Mouse (Mus musculus) brain, adult 2 months (tissue): Measurements from ENCODE around the gene Gna15.
A peak's percentile ranks its signal among the peaks of the same experiment; 100 is the strongest.

ENCODE experiments used
- DNase-seq: peaks from one replicate; pipeline ENCODE4 v3.0.0; 2011; ENCODE audit warnings: low read depth, low spot score

The Gna15 gene

DNA sequence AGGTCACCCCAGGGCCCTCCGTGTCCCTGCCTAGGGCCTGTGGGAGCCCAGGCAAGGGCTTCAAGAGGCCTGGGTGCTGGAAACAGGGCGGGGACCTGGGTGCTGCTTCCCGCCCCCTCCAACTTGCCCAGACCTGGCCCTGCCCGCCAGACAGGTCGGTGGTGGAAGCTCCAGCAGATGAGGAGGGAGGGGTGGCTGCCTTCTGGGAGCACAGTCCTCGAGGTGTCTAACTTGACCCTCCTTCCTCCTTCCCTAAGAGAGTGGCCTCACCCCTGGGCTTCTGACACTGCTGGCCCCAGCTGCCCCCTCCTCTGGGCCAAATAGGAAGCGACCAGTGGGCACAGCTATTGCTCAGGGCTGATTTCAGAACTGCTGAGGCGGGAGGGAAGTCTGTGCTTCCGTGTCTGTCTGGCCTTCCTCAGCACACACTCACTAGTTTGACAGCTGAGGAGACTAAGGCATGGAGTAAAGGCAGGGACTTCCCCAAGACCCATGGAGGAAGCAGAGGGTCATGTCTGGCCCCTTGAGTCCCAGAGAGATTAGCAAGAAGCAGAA, at the start of gene Gna15:
TSS of gene Gna15 (minus strand) at position 175 of the 555 bp plus-strand sequence.
- DNase-seq, result peak; percentile 62

GRCm38 (mm10) chr10:81572975-81573374, 49.0 kb upstream of the Gna15 start:
- DNase-seq, result no peak

DNA sequence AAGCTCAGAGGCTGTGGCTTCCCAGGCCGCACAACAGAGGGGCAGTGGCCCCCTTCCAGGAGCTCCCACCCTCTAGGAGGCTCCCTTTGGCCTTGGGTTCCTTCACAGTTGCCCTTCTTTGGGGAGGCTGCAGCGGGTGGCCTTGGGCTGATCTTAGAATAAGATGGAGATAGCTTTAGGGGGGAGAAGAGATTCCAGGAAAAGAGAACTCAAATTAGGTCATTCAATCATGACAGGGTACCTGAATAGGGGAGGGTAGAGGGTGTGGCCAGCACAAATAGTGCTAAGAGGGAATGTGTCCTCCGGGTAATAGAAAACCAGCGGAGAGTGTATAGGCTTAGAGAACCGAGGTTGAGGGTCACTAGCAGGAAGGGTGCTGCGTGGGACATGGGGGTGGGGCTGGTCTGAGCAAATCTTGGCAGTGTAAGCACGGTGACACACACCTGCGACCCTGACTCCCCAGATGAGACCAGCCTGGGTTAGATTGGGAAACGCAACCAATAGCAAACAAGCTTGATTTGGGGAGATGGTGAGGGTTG, 48.2 kb upstream of the Gna15 start:
- DNase-seq, result no peak

- peak; percentile 100 for DNase-seq
These were observed 47.5 kb upstream of the Gna15 start for GRCm38 (mm10) chr10:81571501-81571876.

DNA sequence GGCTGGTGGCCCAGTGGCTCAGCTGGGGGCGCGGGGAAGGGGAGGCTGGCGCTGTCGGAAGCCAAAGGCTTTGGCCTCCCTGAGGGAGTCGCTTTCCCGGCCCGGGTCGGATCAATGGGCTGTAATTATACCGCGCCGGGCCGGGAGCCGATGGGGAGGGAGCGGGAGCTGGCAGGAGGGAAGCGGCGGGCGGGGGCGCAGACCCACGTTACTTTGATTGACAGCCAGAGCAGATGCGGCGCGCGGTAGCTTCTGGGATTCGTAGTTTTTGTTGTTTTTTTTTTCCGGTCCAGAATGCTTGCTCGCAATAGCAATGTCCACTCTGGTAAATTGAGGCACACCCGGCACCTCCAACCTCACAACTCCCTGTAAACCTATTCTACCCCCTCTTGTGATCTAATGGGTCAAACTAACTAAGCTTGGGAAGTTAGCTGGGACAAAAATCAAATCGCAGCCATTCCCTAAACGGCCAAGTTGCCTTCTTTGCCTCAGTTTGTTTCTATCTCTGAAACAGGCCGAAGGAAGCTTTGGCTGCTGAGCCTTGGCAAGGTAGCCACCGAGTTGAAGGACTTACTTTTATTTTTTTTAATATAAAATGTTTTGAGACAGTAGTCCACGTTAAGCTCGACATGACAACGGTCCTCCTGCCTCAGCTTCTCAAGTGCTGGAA, 46.9 kb upstream of the Gna15 start:
- peak; percentile 97 for DNase-seq

DNA sequence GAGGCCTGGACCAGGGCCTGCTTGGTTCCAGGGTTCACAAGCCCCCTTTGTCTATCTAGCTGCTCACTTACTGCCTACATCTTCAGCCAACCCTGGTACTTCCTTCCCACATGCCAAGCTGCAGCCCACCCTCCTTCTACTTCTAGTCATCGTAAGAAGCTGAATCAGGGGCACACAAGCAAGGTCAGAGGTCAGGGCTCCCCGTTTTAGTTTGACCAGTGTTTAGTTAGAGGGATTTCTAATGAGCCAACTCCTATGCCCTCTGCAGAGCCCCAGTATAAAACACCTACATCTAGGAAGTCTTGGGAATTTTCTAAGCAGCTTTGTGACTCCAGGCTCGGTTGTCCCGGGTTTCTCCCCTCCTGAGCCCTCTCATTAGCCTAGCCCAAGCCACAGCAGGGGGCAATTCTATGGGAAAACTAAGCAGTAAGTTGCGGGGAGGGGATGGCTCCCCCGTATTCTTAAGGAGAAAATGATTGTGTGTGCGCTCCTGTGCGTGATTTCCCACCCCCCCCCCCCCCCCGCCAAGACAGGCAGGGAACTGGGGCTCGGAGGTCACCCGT, 46.3 kb upstream of the Gna15 start:
- DNase-seq, result peak; percentile 52

- no peak for DNase-seq
These were observed 45.6 kb upstream of the Gna15 start for GRCm38 (mm10) chr10:81569507-81570237.

- no peak for DNase-seq
These were observed 44.6 kb upstream of the Gna15 start for GRCm38 (mm10) chr10:81568381-81569191.

- no peak for DNase-seq
These were observed 41.5 kb upstream of the Gna15 start for GRCm38 (mm10) chr10:81565257-81566228.

- DNase-seq, result peak; percentile 87
These were observed 40.7 kb upstream of the Gna15 start for GRCm38 (mm10) chr10:81564734-81565133.

- DNase-seq, result no peak
These were observed 40.2 kb upstream of the Gna15 start for GRCm38 (mm10) chr10:81564216-81564615.

DNA sequence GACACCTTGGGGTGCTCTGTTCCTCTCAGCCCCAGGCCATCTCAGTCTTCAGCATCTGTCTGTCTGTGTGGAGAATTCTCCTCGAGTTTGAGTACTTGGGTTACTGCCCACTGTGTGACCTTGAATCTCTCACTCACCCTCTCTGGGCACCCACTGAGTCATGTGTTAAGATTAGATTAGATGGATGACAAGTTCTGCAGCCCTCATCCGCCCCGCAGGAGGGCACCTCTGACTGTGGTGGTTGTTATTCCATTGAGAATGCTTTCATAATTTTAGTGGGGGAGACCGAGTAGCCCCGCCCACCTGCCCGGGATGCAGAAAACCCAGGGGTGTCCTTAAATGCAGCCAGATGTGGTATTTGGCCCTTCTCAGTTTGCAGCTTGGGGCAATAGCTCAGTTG, 39.5 kb upstream of the Gna15 start:
- DNase-seq, result no peak

DNA sequence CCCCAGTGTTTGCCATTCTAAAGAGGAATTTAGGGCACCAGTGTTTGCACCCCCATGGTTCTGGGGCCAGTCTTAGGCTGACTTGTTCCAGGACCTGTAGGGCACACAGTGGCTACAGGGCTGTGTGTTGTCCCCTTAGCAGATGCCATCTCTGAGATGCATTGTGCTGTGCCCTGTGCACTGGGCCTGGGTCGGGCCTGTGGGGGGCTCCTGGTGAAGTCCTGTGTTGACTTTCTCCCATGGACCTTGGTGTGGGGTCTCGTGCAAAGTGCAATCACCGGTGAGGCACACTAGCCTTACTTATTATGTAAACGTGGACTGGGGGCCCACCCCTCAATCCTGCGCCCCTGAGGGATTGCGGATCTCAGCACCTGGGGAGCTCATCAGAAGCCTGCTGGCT, 38.4 kb upstream of the Gna15 start:
- DNase-seq, result no peak

GRCm38 (mm10) chr10:81560719-81561459, 36.9 kb upstream of the Gna15 start:
- DNase-seq, result no peak

- DNase-seq, result peak; percentile 86
These were observed 35.9 kb upstream of the Gna15 start for GRCm38 (mm10) chr10:81559627-81560539.

GRCm38 (mm10) chr10:81559163-81559626, 35.2 kb upstream of the Gna15 start, which contains the start of gene Aes:
Aes (plus strand) TSS chr10:81559488.
- DNase-seq, result peak; percentile 81

DNA sequence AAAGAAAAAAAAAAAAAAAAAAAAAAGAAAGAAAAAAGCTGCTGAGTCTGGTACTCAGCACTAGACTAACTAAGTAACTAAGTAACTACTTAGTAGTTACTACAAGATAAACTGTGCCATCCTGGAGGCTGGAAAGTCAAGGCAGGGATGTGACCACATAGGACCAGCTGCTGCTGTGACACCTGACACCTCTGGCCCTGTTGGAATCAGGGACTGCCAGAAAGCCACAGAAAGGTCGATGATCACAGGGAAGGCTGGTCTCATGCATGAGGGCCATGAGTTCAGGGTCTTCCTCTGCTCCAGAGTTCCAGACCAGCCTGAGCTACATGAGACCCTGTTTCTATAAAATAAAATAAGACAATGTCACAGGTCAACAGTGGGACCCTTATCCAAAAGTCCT, 33.5 kb upstream of the Gna15 start:
- no peak for DNase-seq

DNA sequence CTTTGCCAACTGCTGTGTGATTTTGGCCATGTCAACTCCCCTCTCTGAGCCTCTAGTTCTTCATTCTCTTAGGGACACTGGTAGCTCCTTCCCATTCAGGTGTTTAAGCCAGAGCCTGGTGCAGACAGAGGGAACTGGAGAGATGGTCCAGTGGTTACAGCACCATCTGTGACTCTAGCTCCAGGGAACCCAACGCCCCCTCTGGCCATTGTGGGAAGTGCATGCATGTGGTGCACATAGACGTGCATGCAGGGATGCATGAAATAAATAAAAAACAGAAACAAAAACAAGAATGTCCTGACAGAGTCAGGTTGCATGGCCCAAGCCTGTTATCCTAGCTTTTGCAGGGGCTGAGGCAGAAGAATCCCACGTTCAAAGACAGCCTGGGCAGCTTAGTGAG, 32.3 kb upstream of the Gna15 start:
- no peak for DNase-seq
